Mouse (Mus musculus) limb, embryonic 15.5 days (tissue): ENCODE measurements around the gene Bdh2. TPM values are rescaled to one million over a fixed set of nuclear protein-coding genes. Genes with fewer than 3 reads are reported as not detected.

Experiments used
- ATAC-seq: fragments of 200-750 bp; cut with Nextera tagmentation; 2 replicates; pipeline ENCODE4 v1.8.0; 2017; ENCODE audit warnings: low read depth, moderate TSS enrichment; ENCODE audit not compliant: insufficient number of reproducible peaks, low FRiP score, low TSS enrichment
- H3K27ac ChIP-seq: fragments of 300-500 bp; sonication (generic); 2 replicates; pipeline ENCODE4 v1.5.1; 2015; ENCODE audit warnings: moderate library complexity, mild to moderate bottlenecking, inconsistent platforms
- H3K27me3 ChIP-seq: fragments of 300-500 bp; sonication (generic); 2 replicates; pipeline ENCODE4 v1.6.1; 2015; ENCODE audit warnings: inconsistent platforms
- H3K36me3 ChIP-seq: fragments of 300-500 bp; sonication (generic); 2 replicates; pipeline ENCODE4 v1.6.1; 2015; ENCODE audit warnings: inconsistent platforms
- H3K4me1 ChIP-seq: fragments of 300-500 bp; sonication (generic); 2 replicates; pipeline ENCODE4 v1.6.1; 2015; ENCODE audit warnings: inconsistent platforms
- H3K4me2 ChIP-seq: fragments of 300-500 bp; sonication (generic); 2 replicates; pipeline ENCODE4 v1.6.1; 2015; ENCODE audit warnings: mild to moderate bottlenecking, inconsistent platforms
- H3K4me3 ChIP-seq: fragments of 300-500 bp; sonication (generic); 2 replicates; pipeline ENCODE4 v1.5.1; 2015; ENCODE audit warnings: mild to moderate bottlenecking, inconsistent platforms
- H3K9ac ChIP-seq: fragments of 300-500 bp; sonication (generic); 2 replicates; pipeline ENCODE4 v1.6.1; 2015; ENCODE audit warnings: inconsistent platforms
- H3K9me3 ChIP-seq: fragments of 300-500 bp; sonication (generic); 2 replicates; pipeline ENCODE4 v1.6.1; 2016; ENCODE audit warnings: inconsistent platforms
- WGBS: fragments of 180-500 bp; shearing (Covaris S2); methylation state at CpG from one replicate; pipeline ENCODE4 v1.1.7; 2015; 5-methylcytosine and 5-hydroxymethylcytosine counted together
- polyA plus RNA-seq: library from polyadenylated mRNA; unstranded; fragments of >200 nt; fragmentation: Nextera tagmentation; extraction: Ambion mirVana; gene quantifications from 2 replicates; pipeline ENCODE4 v1.2.1, GENCODE M21; 2015

Gene Bdh2
- polyA plus RNA-seq, 1 experiment from 2014 or later: 14.7 TPM

DNA sequence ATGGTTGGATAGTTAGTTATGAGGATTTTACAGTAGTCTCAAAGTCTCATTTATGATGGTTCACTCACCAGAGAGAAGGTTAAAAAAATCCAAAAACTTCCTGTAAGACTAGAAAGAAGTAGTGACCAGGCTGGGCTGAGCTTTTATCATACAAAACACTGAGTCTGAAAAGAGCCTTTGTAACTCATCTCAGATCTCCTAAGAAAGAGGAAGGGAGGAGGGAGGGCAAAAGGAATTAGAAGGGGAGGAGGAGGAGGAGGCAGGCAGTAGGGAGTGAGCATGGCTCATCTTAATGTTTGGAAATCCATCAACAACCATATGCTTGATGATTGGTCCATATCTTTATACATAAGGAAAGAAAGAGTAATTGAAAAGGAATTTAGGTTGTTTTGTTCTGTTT lies 51.7 kb downstream of the Bdh2 start:
- no peak overlapping the region for H3K27ac ChIP-seq
- H3K4me3 ChIP-seq: no peak overlapping the region
- H3K9ac ChIP-seq: no peak overlapping the region
- no peaks in the 10 kb centered on the region for H3K9me3 ChIP-seq
- H3K36me3 ChIP-seq: no peaks in the 10 kb centered on the region
- no peak overlapping the region for H3K4me2 ChIP-seq
- no peak for ATAC-seq
- H3K27me3 ChIP-seq: no peaks in the 10 kb centered on the region
- no peaks in the 10 kb centered on the region for H3K4me1 ChIP-seq

DNA sequence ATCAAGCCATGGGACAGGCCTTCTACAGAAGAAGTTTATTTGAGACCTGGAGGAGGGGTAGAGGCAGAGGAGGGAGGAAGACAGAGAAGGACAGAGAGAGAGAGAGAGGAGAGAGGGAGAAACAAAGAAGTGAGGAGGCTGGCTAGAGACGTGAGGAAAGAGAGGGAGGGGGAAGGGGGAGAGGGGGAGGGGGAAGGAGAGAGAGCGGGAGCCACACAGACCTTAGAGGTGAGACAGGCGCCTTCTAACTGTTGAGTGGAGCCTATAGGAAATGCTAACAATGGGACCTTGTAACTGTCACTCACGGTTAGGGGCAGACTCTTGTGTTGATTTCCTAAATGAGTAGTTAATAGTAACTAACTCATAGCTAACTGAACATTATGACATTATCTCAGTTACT lies 52.7 kb downstream of the Bdh2 start:
- no peak for ATAC-seq
- Histone ChIP-seq H3K27ac (no peak overlapping the region), H3K4me3 (no peak overlapping the region), H3K36me3 (no peaks in the 10 kb centered on the region), H3K4me1 (no peaks in the 10 kb centered on the region), H3K9ac (no peak overlapping the region), H3K27me3 (no peaks in the 10 kb centered on the region), H3K9me3 (no peaks in the 10 kb centered on the region), H3K4me2 (no peak overlapping the region)
- 57% methylated on average over 4 of the region's 4 CpGs for WGBS

DNA sequence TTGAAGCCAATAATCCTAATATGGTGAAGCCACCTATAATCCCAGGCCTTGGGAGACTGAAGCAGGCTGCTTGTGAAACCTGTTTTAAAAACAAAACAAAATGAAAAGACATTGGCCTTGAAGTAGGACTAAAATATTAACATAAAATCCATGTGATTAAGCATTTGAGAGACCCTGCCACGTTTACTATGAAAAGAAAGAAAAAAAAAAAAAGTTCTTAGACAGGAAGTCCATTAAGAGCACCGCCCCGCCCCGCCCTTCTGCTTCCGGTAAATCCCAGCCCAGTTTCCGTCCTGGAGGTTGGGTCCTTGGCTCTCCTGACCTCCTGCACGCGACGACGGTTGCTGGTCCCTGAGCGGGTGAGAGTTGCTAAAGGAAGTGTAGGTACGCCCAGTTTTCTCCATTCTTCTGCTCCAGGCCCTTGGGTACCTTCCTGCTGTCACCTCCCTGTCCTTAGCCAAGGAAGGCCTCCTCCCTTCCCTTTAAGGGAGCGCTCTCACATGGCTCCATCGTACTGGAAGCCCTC lies 66.8 kb downstream of the Bdh2 start, which contains the start of gene Slc9b1:
Gene Slc9b1 (plus strand): TSS at position 291 of the 526 bp plus-strand sequence.
- no peak within 1 kb of the TSS for H3K4me2 ChIP-seq
- no peak within 1 kb of the TSS for H3K9ac ChIP-seq
- no peaks in the 10 kb centered on the region for H3K4me1 ChIP-seq
- no peaks in the 10 kb centered on the region for H3K36me3 ChIP-seq
- no peak within 1 kb of the TSS for H3K27ac ChIP-seq
- WGBS: 79% methylated on average over 14 of the region's 14 CpGs
- no peaks in the 10 kb centered on the region for H3K27me3 ChIP-seq
- no peaks in the 10 kb centered on the region for H3K9me3 ChIP-seq
- no peak for ATAC-seq
- H3K4me3 ChIP-seq: no peak within 1 kb of the TSS

DNA sequence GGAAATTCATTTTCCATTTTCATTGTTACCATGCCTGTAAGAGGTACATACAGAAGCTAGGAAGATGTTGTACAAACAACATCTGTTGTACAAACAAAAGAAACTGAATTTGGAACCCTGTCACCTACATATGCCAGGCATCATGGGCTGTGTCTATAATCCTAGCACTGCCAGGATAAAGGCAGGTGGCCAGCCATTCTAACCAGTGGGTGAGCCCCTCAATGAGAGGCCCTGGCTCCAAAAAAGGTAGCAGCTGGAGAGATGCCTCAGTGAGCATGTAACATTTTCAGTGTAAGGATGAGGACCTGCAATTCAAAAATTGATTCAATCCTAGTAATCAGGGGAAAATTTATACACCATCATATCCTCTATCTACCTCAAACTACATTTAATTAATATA lies 68.0 kb downstream of the Bdh2 start:
- no peak overlapping the region for H3K4me2 ChIP-seq

GRCm38 (mm10) chr3:135351857-135352256 lies 70.8 kb downstream of the Bdh2 start:
- no peak overlapping the region for H3K4me2 ChIP-seq
- no peaks in the 10 kb centered on the region for H3K9me3 ChIP-seq
- no peak overlapping the region for H3K27ac ChIP-seq
- no peak for ATAC-seq
- no peak overlapping the region for H3K4me3 ChIP-seq
- H3K36me3 ChIP-seq: no peaks in the 10 kb centered on the region
- no peaks in the 10 kb centered on the region for H3K4me1 ChIP-seq
- H3K9ac ChIP-seq: no peak overlapping the region
- H3K27me3 ChIP-seq: no peaks in the 10 kb centered on the region
- WGBS: 91% methylated on average over 3 of the region's 3 CpGs

More for the DNA sequence above, 68.0 kb downstream of the Bdh2 start:
- Histone ChIP-seq H3K27ac (no peak overlapping the region), H3K36me3 (no peaks in the 10 kb centered on the region), H3K9me3 (no peaks in the 10 kb centered on the region), H3K4me3 (no peak overlapping the region), H3K9ac (no peak overlapping the region), H3K27me3 (no peaks in the 10 kb centered on the region), H3K4me1 (no peaks in the 10 kb centered on the region)
- ATAC-seq: no peak

Other genes starting within 250 kb of the Bdh2 start
- 19.9 and 21.7 TPM in 2 replicates for gene Cenpe, start 68.7 kb upstream of the Bdh2 start, polyA plus RNA-seq
- 2.6 and 6.4 TPM in 2 replicates for gene Slc9b2, start 26.5 kb downstream of the Bdh2 start, polyA plus RNA-seq
- 0.42 TPM in 1 of 2 replicates, not detected in the other for gene Slc9b1, start 66.8 kb downstream of the Bdh2 start, polyA plus RNA-seq
- 49.4 and 51.0 TPM in 2 replicates for gene Cisd2, start 142.7 kb downstream of the Bdh2 start, polyA plus RNA-seq
- gene Ube2d3, start 156.9 kb downstream of the Bdh2 start, polyA plus RNA-seq: 467 and 488 TPM in 2 replicates
- gene Manba, start 204.4 kb downstream of the Bdh2 start, polyA plus RNA-seq: 7.4 and 9.5 TPM in 2 replicates